Mouse (Mus musculus) inflammation-experienced regulatory T-cells, adult 6 months (primary cell): ENCODE measurements around the gene Mfsd14b. TPM values are rescaled to one million over a fixed set of nuclear protein-coding genes. Genes with fewer than 3 reads are reported as not detected.

Source experiments
- ATAC-seq: one replicate; pipeline ENCODE4 v1.8.0; 2017
- polyA plus RNA-seq, 3 experiments: library from polyadenylated mRNA; unstranded; fragments of 100-300 nt; shearing (Covaris generic); gene quantifications; one replicate each; pipeline ENCODE4 v1.2.1; 2017

Mfsd14b gene
- polyA plus RNA-seq, result 10 to 100 TPM; 10.7 to 34.8 (median 19.7) TPM

DNA sequence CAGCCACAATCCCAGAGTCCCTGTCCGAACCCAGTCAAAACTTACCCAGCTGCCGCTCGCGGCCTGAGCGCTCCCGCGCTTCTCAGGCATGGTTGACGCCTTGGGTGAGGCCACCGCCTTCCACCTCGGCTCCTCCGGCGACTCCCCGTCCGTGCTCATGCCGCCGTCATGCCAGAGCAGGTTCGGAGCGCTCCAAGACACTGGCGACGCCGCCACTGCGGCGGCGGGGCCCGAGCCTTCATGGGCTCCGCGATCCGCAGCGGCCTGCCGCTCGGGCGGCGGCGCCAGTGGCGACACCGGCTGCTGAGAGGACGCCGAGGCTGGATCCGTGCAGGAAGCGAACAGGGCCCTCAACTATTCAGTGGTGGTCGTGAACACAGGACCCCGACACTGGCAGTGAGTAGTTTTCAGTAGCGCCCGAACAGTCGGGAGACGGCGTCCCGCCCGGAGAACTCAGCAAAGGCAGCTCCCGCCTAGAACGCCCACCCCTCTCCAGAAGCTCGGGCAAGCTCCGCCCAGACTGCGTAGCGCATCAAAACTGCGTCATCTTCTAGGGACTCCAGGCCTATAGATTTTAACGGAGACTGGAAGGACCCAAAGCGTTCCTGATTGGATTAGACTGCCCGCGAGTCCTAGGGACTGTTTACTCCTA is at the start of gene Mfsd14b:
Gene Mfsd14b, minus strand, starts transcription at position 517 of the 652 bp plus-strand sequence.
- ATAC-seq, result peak; percentile 98

DNA sequence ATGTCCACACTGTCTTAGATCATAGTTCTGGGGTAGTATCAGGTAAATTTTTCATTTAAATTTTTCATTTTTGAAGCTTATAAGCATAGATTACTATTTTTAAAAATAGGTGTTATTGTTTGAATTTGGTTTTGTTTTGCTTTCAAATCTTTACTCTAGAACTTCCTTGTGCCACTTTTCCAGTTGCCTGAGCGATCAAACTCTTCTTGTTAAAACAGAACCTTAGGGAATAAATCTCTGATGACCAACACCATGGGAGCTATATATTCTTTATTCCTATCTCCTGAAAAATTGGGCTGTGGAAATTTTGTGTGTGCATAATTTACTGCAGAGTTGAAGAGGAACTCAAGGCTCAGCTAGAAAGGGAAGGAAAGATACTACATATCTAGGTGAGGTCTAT is 37.2 kb upstream of the Mfsd14b start, which contains the start of gene Olfr466:
Gene Olfr466, plus strand, starts transcription at position 301 of the 400 bp plus-strand sequence.
- ATAC-seq, result no peak

DNA sequence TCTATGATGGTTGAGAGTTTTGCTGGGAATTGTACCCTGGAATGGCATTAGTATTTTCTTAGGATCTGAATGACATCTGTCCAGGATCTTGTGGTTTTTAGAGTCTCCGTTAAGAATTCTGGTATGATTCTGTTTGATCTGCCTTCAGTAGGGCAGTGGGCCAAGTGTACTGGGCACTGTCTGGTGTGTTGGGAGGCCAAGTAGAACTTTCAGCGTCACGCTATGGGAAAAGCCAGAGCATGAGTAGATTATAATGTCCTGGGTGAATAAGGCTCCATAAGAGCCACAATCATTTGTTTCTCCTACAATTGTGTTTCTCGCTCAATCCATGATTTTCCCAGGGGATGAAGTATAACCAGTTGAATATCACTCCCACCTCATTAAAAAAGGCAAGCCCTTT is 25.0 kb upstream of the Mfsd14b start, which contains the start of gene Olfr465-ps1:
Gene Olfr465-ps1, plus strand, starts transcription at position 301 of the 400 bp plus-strand sequence.
- ATAC-seq, result no peak

DNA sequence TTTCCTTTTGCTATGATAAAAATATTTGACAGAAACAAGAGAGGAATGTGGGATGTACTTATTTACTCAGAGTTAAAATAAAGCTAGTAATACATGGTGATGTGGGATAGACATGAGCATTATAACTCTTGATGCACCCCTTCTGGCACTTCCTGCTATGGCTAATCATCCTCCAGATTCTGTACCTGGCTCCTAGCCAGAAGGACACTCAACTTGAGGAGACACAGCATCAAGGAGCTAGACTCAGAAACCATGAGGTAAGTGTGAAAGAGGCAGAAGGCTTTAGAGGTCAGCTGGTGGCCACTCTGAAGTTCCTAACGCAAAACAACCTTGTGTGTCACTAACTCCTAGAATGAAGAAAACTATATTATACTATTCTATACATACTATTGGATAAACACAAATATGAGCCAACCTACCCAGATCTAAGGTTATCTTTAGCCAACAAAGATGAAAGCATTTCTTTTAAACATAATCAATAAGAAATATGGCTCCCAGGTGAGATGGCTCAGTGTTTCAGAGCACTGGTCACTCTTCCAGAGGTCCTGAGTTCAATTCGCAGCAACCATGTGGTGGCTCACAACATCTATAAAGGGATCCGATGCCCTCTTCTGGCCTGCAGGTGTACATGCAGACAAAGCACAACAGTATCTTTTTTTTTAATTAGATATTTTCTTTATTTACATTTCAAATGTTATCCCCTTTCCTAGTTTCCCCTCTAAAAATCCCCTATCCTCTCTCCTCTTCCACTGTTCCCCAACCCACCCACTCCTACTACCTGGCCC is 14.5 kb upstream of the Mfsd14b start:
- ATAC-seq, result peak; percentile 58

DNA sequence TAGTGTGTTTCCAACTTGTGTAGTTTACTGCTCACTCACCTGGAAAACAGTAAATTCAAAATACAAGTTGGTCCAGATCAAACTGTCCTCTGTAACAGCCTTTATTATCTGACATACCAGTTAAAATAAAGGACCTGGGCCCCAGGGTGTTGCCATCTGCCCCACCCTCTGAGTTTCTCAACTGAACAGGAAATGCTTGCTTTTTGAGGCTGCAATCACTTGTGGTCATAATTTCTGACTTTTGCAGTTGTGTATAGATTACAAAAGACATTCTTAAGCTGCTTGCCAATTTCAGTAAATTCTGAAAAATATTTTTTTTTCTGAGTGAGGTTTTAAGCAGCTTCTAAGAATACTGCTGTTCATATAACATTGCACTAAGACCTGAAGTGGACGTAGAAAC is 9.3 kb upstream of the Mfsd14b start:
- ATAC-seq, result no peak

DNA sequence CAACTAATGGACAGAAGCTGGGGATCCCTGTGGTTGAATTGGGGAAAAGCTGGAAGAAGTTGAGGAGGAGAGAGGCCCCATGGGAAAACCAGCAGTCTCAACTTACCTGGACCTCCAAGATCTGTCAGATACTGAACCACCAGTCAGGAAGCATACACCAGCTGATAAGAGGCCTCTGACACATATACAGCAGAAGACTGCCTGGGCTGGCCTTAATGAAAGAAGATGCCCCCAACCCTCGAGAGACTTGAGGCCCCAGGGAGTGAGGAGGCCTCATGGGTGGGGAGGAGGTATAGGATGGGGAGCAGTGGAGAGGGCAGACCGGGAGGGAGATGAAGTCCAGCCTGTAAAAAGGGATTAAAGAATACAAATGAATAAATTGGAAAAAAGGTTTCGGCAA is 8.2 kb upstream of the Mfsd14b start:
- ATAC-seq, result no peak

DNA sequence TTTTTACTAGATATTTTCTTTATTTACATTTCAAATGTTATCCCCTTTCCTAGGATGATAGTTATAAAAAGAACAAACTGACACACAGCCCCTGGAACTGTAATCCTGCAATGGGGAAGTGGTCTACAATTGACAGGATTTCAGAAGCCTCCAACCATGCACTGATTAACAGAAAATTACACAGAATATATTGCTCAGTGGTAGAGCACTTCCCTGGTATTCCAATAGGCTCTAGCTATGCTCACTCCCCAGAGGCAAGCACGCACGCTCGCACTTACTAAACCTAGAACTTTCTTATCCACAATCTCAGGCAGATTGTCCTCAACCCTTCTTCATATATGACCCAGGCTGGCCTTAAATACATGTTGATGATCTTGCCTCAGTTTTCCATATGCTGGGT is 464 bp upstream of the Mfsd14b start:
- peak; percentile 4 for ATAC-seq

DNA sequence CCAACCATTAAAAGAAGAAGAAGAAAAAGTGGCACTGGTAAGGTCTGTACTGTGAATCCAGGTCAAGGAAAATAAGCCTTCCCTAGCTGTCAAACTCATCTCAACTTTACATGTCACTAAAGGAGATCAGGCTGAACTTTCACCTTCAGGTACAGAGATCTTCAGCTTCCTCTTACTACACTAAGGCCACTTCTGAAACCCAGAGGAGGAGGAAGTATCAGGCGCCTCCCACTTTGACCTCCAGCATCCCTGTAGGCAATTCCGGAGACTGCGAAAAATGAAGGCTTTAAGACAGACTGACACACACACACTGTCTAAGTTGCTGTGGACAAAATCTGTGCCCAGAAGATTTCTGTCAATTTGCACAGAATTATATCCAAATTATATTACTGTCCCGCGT is 814 bp downstream of the Mfsd14b start:
- ATAC-seq, result peak; percentile 22

DNA sequence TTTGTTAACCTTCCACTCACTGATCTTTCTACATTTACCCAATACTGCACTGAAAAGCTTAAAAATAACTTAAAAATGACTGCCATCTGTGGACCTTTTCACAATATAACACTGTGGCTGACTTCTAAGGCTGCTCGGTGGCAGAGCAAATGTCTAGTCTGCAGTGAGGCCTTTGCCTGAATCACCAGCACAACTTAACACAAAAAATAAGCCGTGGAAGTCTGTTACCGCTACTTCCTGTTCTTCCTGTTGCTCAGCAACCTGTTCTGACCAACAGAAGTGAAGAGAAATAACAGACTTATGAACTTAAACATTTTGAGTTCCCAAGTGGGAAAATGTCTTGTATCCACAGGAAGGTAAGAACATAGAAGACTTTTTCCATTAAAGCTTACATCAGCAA is 11.5 kb downstream of the Mfsd14b start:
- ATAC-seq, result peak; percentile 60

DNA sequence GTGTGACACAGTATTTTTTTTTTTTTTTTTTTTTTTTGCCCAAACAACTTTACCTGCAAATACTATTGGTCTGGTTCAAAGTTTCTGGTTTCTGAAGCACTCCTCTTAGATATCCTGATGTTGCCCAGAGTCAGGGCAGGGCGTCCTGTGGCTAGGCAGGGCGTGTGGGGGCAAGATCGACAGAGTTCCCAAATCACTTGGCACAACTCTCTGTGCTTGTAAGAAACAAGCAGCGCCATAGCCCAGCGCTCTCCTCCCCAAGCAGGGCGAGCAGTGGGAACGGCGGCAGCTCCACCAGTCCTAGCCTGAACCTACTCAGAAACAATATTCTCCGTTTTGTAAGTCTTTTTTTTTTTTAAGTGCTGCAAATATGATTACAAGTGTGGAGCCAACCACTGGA is 12.1 kb downstream of the Mfsd14b start:
- ATAC-seq, result no peak

DNA sequence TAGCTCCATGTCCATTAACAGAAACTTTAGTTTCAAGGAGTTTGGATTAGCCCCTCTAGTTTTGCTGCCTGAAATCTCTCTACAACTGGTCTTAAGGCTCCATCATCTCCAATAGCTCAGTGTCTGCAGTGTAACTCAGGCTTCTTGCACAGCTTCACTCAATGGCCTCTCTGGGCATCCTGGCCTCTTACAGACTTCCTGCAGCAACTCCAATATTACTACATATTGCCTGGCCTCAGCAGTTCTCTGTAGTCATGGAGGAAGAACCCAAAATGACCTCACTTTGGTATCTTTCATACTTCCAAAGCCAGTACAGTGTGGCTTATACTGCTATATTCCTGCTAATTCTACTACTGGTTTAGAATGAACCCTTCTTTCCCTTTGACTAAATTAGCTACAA is 15.8 kb downstream of the Mfsd14b start:
- no peak for ATAC-seq

DNA sequence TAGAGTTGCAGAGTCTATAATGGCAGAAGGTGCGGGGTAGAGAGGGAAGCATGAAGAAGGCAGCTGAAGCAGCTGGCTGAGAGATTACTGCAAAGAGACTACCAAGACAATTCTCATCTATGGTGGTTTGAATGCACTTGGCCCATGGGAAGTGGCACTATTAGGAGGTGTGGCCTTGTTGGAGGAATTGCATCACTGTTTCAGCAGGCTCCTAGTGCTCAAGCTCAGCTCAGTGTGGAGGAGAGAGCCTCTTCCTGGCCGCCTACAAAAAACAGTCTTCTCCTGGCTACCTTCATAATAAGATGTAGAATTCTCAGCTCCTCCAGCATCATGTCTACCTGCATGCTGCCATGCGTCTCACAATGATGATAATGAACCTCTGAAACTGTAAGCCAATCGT is 16.9 kb downstream of the Mfsd14b start:
- no peak for ATAC-seq

DNA sequence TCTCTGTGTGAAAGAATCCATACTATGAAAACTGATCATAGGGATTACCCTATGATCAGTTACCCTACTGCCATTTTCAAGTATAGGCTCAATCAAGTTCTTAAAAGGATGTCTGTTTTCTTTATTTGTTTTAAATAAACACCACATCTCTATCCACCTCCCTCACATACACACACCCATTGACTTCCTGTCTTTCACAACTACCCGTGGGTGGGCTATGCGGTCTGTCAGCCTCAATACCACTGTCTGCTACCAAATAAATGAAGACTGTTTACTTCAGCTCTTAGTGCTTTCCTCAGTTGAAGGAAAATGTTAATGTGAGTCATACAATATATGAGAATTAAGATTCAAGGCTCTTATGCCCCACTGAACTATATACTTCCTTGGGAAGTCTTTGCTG is 42.8 kb downstream of the Mfsd14b start:
- ATAC-seq, result peak; percentile 77

DNA sequence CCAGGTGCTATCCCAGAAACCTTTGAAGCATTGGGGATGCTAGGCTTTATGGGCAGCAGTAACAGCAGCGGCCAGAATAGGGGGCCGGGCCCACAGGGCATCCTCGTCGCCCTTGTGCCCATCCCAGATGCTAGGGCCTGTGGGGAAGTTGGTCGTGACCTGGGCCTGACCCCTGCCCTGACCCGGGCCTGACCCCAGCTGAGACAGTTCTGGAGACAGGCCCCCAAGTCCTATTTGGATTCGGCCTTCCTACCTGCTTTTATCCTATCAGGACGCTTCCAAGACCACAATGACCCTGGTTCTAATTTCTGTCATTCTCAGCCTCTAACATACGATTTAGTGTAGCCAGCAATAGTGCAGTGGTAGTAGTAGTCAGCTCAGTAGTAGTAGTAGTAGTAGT is 60.1 kb downstream of the Mfsd14b start, which contains the start of gene Prss47:
Gene Prss47, minus strand, starts transcription at position 101 of the 400 bp plus-strand sequence.
- no peak for ATAC-seq

DNA sequence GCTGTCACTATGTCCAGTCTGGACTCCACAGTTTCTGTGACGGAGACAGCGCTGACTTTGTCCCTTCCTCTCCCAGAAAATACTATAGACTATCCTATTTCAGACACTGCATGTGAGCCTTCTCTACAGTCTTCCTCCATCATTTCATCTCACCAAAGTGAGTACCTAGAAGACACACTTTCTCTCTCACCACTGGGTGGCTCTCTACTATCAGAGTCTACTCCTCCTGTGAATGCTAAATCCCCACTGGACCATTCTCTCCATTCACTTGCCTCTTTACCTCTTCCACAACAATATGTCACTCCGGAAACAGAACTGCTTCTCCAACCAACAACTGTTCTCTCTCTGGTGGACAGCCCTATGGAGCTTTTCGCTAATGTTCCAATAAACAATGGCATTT is 77.7 kb downstream of the Mfsd14b start:
- ATAC-seq, result no peak

DNA sequence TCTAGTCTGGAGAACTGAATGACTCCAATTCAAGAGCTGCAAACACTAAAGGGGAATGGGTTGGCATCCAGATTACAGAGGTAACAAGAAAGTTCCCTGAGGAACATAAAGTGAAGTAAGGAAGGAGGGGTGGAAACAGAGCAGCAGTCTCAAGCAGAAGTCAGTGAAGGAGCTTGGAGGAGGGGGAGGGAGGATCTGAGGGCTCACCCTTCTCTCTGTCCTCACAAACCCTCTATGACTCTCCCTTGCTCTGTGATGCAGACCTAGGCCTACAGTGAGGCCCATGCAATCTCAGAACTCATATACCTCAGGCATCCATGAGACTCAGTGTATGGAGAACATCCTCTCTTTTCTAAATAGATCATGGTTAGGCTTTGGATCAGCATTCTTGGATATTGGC is 80.0 kb downstream of the Mfsd14b start, which contains the start of gene Spata31d1c:
Gene Spata31d1c, plus strand, starts transcription at position 301 of the 400 bp plus-strand sequence.
- no peak for ATAC-seq

Other genes starting within 250 kb of the Mfsd14b start
- not detected for gene Cntnap3, start 209.0 kb downstream of the Mfsd14b start, polyA plus RNA-seq
- not detected for gene Spata31, start 195.6 kb downstream of the Mfsd14b start, polyA plus RNA-seq
- not detected for gene Spata31d1c, start 79.9 kb downstream of the Mfsd14b start, polyA plus RNA-seq
- gene Prss47, start 60.2 kb downstream of the Mfsd14b start, polyA plus RNA-seq, result not detected
- gene Olfr465-ps1, start 25.1 kb upstream of the Mfsd14b start, polyA plus RNA-seq, result not detected
- under 1 TPM in 1 of 3 experiments, not detected in 2; 0.11 TPM for gene Olfr466, start 37.3 kb upstream of the Mfsd14b start, polyA plus RNA-seq
- not detected for gene Nlrp4f, start 93.0 kb upstream of the Mfsd14b start, polyA plus RNA-seq
- not detected for gene Gm10775, start 146.6 kb upstream of the Mfsd14b start, polyA plus RNA-seq
- gene Zfp369, start 165.8 kb upstream of the Mfsd14b start, polyA plus RNA-seq, result 10 to 100 TPM in 2 of 3 experiments, 1 to 10 TPM in 1; 8.7 to 18.9 (median 18.0) TPM